Mouse (Mus musculus): ENCODE data around the gene Iqck.

Gene Iqck

GRCm38 (mm10) chr7:118986369-118986768 lies 130.8 kb downstream of the Iqck start:
- no peak for DNase-seq (ENCODE audit: low read depth, low spot score)

- no peak for DNase-seq (ENCODE audit: low read depth, low spot score)
Measured at GRCm38 (mm10) chr7:118989275-118989856, 133.8 kb downstream of the Iqck start.

GRCm38 (mm10) chr7:118990282-118990681 lies 134.7 kb downstream of the Iqck start:
- no peak for DNase-seq (ENCODE audit: low read depth, low spot score)

GRCm38 (mm10) chr7:118991341-118991884 lies 135.9 kb downstream of the Iqck start:
- DNase-seq (ENCODE audit: low read depth, low spot score), result no peak

GRCm38 (mm10) chr7:118992080-118992560 lies 136.6 kb downstream of the Iqck start:
- no peak for DNase-seq (ENCODE audit: low read depth, low spot score)

- no peak for DNase-seq (ENCODE audit: low read depth, low spot score)
Measured at GRCm38 (mm10) chr7:118992623-118993405, 137.3 kb downstream of the Iqck start.

- DNase-seq (ENCODE audit: low read depth, low spot score), result no peak
Measured at GRCm38 (mm10) chr7:118993597-118994230, 138.2 kb downstream of the Iqck start.

GRCm38 (mm10) chr7:118994231-118994842 lies 138.8 kb downstream of the Iqck start:
- no peak for DNase-seq (ENCODE audit: low read depth, low spot score)

GRCm38 (mm10) chr7:118995007-118995406 lies 139.5 kb downstream of the Iqck start, which contains the start of gene Gprc5b:
TSS of gene Gprc5b (minus strand) at chr7:118995211.
- no peak for DNase-seq (ENCODE audit: low read depth, low spot score)

- no peak for DNase-seq (ENCODE audit: low read depth, low spot score)
Measured at GRCm38 (mm10) chr7:118995671-118996070, 140.1 kb downstream of the Iqck start.

- DNase-seq (ENCODE audit: low read depth, low spot score), result peak; percentile 31
Measured at GRCm38 (mm10) chr7:118996137-118996837, 140.7 kb downstream of the Iqck start.

GRCm38 (mm10) chr7:118999857-119000256 lies 144.3 kb downstream of the Iqck start:
- DNase-seq (ENCODE audit: low read depth, low spot score), result no peak

GRCm38 (mm10) chr7:119001965-119002364 lies 146.4 kb downstream of the Iqck start:
- no peak for DNase-seq (ENCODE audit: low read depth, low spot score)

- no peak for DNase-seq (ENCODE audit: low read depth, low spot score)
Measured at GRCm38 (mm10) chr7:119002501-119002900, 146.9 kb downstream of the Iqck start.

GRCm38 (mm10) chr7:119010854-119011529 lies 155.4 kb downstream of the Iqck start:
- DNase-seq (ENCODE audit: low read depth, low spot score), result no peak

GRCm38 (mm10) chr7:119015736-119016135 lies 160.2 kb downstream of the Iqck start:
- DNase-seq (ENCODE audit: low read depth, low spot score), result no peak

- no peak for DNase-seq (ENCODE audit: low read depth, low spot score)
Measured at GRCm38 (mm10) chr7:119019537-119019936, 164.0 kb downstream of the Iqck start.
